Mouse (Mus musculus) neural tube, embryonic 14.5 days (tissue): Measurements from ENCODE around the gene Gm10382. TPM values are rescaled to one million over a fixed set of nuclear protein-coding genes. Genes with fewer than 3 reads are reported as not detected.
A peak's percentile ranks its signal among the peaks of the same experiment; 100 is the strongest.

ENCODE experiments used
- ATAC-seq: fragments of 200-750 bp; cut with Nextera tagmentation; 2 replicates; pipeline ENCODE4 v1.8.0; 2017; ENCODE audit warnings: low read depth, mild to moderate bottlenecking, moderate TSS enrichment, moderate library complexity
- H3K27ac ChIP-seq: fragments of 300-500 bp; sonication (generic); 2 replicates; pipeline ENCODE4 v1.5.1; 2014; ENCODE audit warnings: low read depth, mild to moderate bottlenecking, control low read depth, low read length, moderate library complexity, mixed read lengths
- H3K27me3 ChIP-seq: fragments of 300-500 bp; sonication (generic); 2 replicates; pipeline ENCODE4 v1.6.1; 2014; ENCODE audit warnings: low read length; ENCODE audit not compliant: control insufficient read depth, insufficient read depth
- H3K36me3 ChIP-seq: fragments of 300-500 bp; sonication (generic); 2 replicates; pipeline ENCODE4 v1.6.1; 2014; ENCODE audit warnings: low read length, mixed read lengths; ENCODE audit not compliant: control insufficient read depth, insufficient read depth
- H3K4me1 ChIP-seq: fragments of 300-500 bp; sonication (generic); 2 replicates; pipeline ENCODE4 v1.6.1; 2014; ENCODE audit warnings: low read length; ENCODE audit not compliant: control insufficient read depth, insufficient read depth
- H3K4me2 ChIP-seq: fragments of 300-500 bp; sonication (generic); 2 replicates; pipeline ENCODE4 v1.6.1; 2014; ENCODE audit warnings: mild to moderate bottlenecking, low read depth, low read length, control low read depth
- H3K4me3 ChIP-seq: fragments of 300-500 bp; sonication (generic); 2 replicates; pipeline ENCODE4 v1.5.1; 2014; ENCODE audit warnings: low read depth, low read length, control low read depth, mixed read lengths
- H3K9ac ChIP-seq: fragments of 300-500 bp; sonication (generic); replicated peaks from 2 replicates; pipeline ENCODE4 v1.6.1; 2014; ENCODE audit warnings: low read depth, mild to moderate bottlenecking, control low read depth, low read length, mixed read lengths
- H3K9me3 ChIP-seq: fragments of 300-500 bp; sonication (generic); 2 replicates; pipeline ENCODE4 v1.6.1; 2016; ENCODE audit warnings: low read length; ENCODE audit not compliant: control insufficient read depth
- WGBS: fragments of 180-500 bp; shearing (Covaris S2); extraction: QIAGEN DNeasy Blood & Tissue Kit; methylation state at CpG from one replicate; pipeline ENCODE4 v1.1.7; 2014; 5-methylcytosine and 5-hydroxymethylcytosine counted together
- polyA plus RNA-seq: library from polyadenylated mRNA; unstranded; fragments of >200 nt; fragmentation: Nextera tagmentation; extraction: Ambion mirVana; gene quantifications from 2 replicates; pipeline ENCODE4 v1.2.1, GENCODE M21; 2014

Gene Gm10382
- polyA plus RNA-seq, 1 experiment from 2014 or later, result 0.50 TPM

- WGBS, result 80% methylated on average over 7 of the region's 7 CpGs
- Histone ChIP-seq H3K4me3 (no peak overlapping the region), H3K4me1 (no peaks in the 10 kb centered on the region), H3K4me2 (no peak overlapping the region), H3K27ac (no peak overlapping the region), H3K27me3 (no peaks in the 10 kb centered on the region), H3K36me3 (no peaks in the 10 kb centered on the region), H3K9me3 (no peaks in the 10 kb centered on the region), H3K9ac (no peak overlapping the region)
- no peak for ATAC-seq
Measured at GRCm38 (mm10) chr5:125363894-125364293, 25.2 kb upstream of the Gm10382 start.

GRCm38 (mm10) chr5:125364851-125365429 is 24.2 kb upstream of the Gm10382 start:
- ATAC-seq, result no peak
- 82% methylated on average over 4 of the region's 4 CpGs for WGBS
- no peak overlapping the region for H3K4me2 ChIP-seq

GRCm38 (mm10) chr5:125368156-125368555 is 21.0 kb upstream of the Gm10382 start:
- Histone ChIP-seq H3K27ac (no peak overlapping the region), H3K36me3 (no peaks in the 10 kb centered on the region), H3K4me3 (no peak overlapping the region), H3K27me3 (no peaks in the 10 kb centered on the region), H3K9me3 (no peaks in the 10 kb centered on the region), H3K9ac (no peak overlapping the region), H3K4me1 (no peaks in the 10 kb centered on the region), H3K4me2 (no peak overlapping the region)
- WGBS, result 72% methylated on average over 5 of the region's 5 CpGs
- no peak for ATAC-seq

More at GRCm38 (mm10) chr5:125364851-125365429, 24.2 kb upstream of the Gm10382 start:
- H3K9me3 ChIP-seq, result no peaks in the 10 kb centered on the region
- H3K27ac ChIP-seq, result no peak overlapping the region
- H3K9ac ChIP-seq, result no peak overlapping the region
- no peaks in the 10 kb centered on the region for H3K27me3 ChIP-seq
- no peaks in the 10 kb centered on the region for H3K36me3 ChIP-seq
- H3K4me3 ChIP-seq, result no peak overlapping the region
- no peaks in the 10 kb centered on the region for H3K4me1 ChIP-seq

GRCm38 (mm10) chr5:125368568-125368967 is 20.6 kb upstream of the Gm10382 start:
- WGBS, result 1% methylated on average over 4 of the region's 4 CpGs
- no peaks in the 10 kb centered on the region for H3K4me1 ChIP-seq
- H3K9ac ChIP-seq, result no peak overlapping the region
- no peak overlapping the region for H3K4me2 ChIP-seq
- no peaks in the 10 kb centered on the region for H3K27me3 ChIP-seq
- no peak overlapping the region for H3K27ac ChIP-seq
- ATAC-seq, result 0 out of 2 replicates have a peak, but pooled peaks have one; percentile 24
- H3K9me3 ChIP-seq, result no peaks in the 10 kb centered on the region
- H3K4me3 ChIP-seq, result no peak overlapping the region
- no peaks in the 10 kb centered on the region for H3K36me3 ChIP-seq

- Histone ChIP-seq H3K27me3 (no peaks in the 10 kb centered on the region), H3K27ac (no peak overlapping the region), H3K4me1 (no peaks in the 10 kb centered on the region), H3K9ac (no peak overlapping the region), H3K36me3 (no peaks in the 10 kb centered on the region), H3K4me3 (no peak overlapping the region), H3K4me2 (no peak overlapping the region), H3K9me3 (no peaks in the 10 kb centered on the region)
- WGBS, result 73% methylated on average over 7 of the region's 7 CpGs
- ATAC-seq, result no peak
Measured at GRCm38 (mm10) chr5:125370950-125371693, 18.0 kb upstream of the Gm10382 start.

- no peaks in the 10 kb centered on the region for H3K4me1 ChIP-seq
- 92% methylated on average over 4 of the region's 4 CpGs for WGBS
- H3K36me3 ChIP-seq, result no peaks in the 10 kb centered on the region
- H3K4me3 ChIP-seq, result no peak overlapping the region
- no peak overlapping the region for H3K27ac ChIP-seq
- no peak overlapping the region for H3K4me2 ChIP-seq
- no peaks in the 10 kb centered on the region for H3K9me3 ChIP-seq
- no peaks in the 10 kb centered on the region for H3K27me3 ChIP-seq
- ATAC-seq, result no peak
- no peak overlapping the region for H3K9ac ChIP-seq
Measured at GRCm38 (mm10) chr5:125372027-125372426, 17.1 kb upstream of the Gm10382 start.

GRCm38 (mm10) chr5:125375871-125376270 is 13.3 kb upstream of the Gm10382 start:
- H3K4me3 ChIP-seq, result no peak overlapping the region
- H3K4me1 ChIP-seq, result no peaks in the 10 kb centered on the region
- H3K27me3 ChIP-seq, result no peaks in the 10 kb centered on the region
- no peaks in the 10 kb centered on the region for H3K36me3 ChIP-seq
- no peak overlapping the region for H3K9ac ChIP-seq
- H3K4me2 ChIP-seq, result no peak overlapping the region
- H3K9me3 ChIP-seq, result no peaks in the 10 kb centered on the region
- H3K27ac ChIP-seq, result no peak overlapping the region
- ATAC-seq, result no peak
- WGBS, result 89% methylated on average over 2 of the region's 2 CpGs

GRCm38 (mm10) chr5:125377214-125377613 is 11.9 kb upstream of the Gm10382 start:
- H3K4me2 ChIP-seq, result no peak overlapping the region
- WGBS, result 82% methylated on average over 7 of the region's 7 CpGs
- H3K9me3 ChIP-seq, result no peaks in the 10 kb centered on the region
- no peaks in the 10 kb centered on the region for H3K27me3 ChIP-seq
- H3K4me1 ChIP-seq, result no peaks in the 10 kb centered on the region
- H3K27ac ChIP-seq, result no peak overlapping the region
- H3K9ac ChIP-seq, result no peak overlapping the region
- H3K4me3 ChIP-seq, result no peak overlapping the region
- no peak for ATAC-seq
- H3K36me3 ChIP-seq, result no peaks in the 10 kb centered on the region

- WGBS, result 83% methylated on average over 5 of the region's 5 CpGs
- no peaks in the 10 kb centered on the region for H3K9me3 ChIP-seq
- H3K4me2 ChIP-seq, result no peak overlapping the region
- H3K4me1 ChIP-seq, result no peaks in the 10 kb centered on the region
- no peak for ATAC-seq
- no peak overlapping the region for H3K27ac ChIP-seq
- no peak overlapping the region for H3K4me3 ChIP-seq
- H3K9ac ChIP-seq, result no peak overlapping the region
- no peaks in the 10 kb centered on the region for H3K27me3 ChIP-seq
- no peaks in the 10 kb centered on the region for H3K36me3 ChIP-seq
Measured at GRCm38 (mm10) chr5:125378919-125379318, 10.2 kb upstream of the Gm10382 start.
